Mouse (Mus musculus): ENCODE results near the gene Slc4a3.

GRCm38 (mm10) chr1:75501905-75502304, 44.2 kb upstream of the Slc4a3 start:
- TF ChIP-seq CTCF (IDR thresholded peaks at IDR 0.05; ENCODE audit: insufficient read depth, low read length) (no peak), POLR2A (IDR thresholded peaks at IDR 0.05; ENCODE audit: borderline replicate concordance, extremely low read depth, low read depth, low read length) (no peak)
